Mouse (Mus musculus) midbrain, postnatal 0 days (tissue): ENCODE results near the gene Nat8. TPM values are rescaled to one million over a fixed set of nuclear protein-coding genes. Genes with fewer than 3 reads are reported as not detected.

Source experiments
- ATAC-seq: fragments of 200-750 bp; cut with Nextera tagmentation; 2 replicates; pipeline ENCODE4 v1.8.0; 2017; ENCODE audit warnings: moderate number of reproducible peaks, mild to moderate bottlenecking, moderate TSS enrichment, moderate library complexity; ENCODE audit not compliant: low FRiP score
- DNase-seq: peaks from one replicate; pipeline ENCODE4 v3.0.0-alpha.2; 2015; ENCODE audit warnings: low spot score
- H3K27ac ChIP-seq: fragments of 300-500 bp; sonication (generic); 2 replicates; pipeline ENCODE4 v1.5.1; 2014; ENCODE audit warnings: low read depth, mild to moderate bottlenecking, low read length, mixed read lengths
- H3K27me3 ChIP-seq: fragments of 300-500 bp; sonication (generic); 2 replicates; pipeline ENCODE4 v1.6.1; 2014; ENCODE audit warnings: low read length, control low read depth, mixed read lengths; ENCODE audit not compliant: insufficient read depth
- H3K36me3 ChIP-seq: fragments of 300-500 bp; sonication (generic); 2 replicates; pipeline ENCODE4 v1.6.1; 2014; ENCODE audit warnings: low read length, control low read depth, mixed read lengths; ENCODE audit not compliant: insufficient read depth
- H3K4me1 ChIP-seq: fragments of 300-500 bp; sonication (generic); 2 replicates; pipeline ENCODE4 v1.6.1; 2014; ENCODE audit warnings: mild to moderate bottlenecking, control low read depth, antibody characterized with exemption, low read length, mixed read lengths; ENCODE audit not compliant: insufficient read depth
- H3K4me2 ChIP-seq: fragments of 300-500 bp; sonication (generic); 2 replicates; pipeline ENCODE4 v1.6.1; 2014; ENCODE audit warnings: low read depth, mild to moderate bottlenecking, low read length, mixed read lengths; ENCODE audit not compliant: poor library complexity, severe bottlenecking
- H3K4me3 ChIP-seq: fragments of 300-500 bp; sonication (generic); 2 replicates; pipeline ENCODE4 v1.5.1; 2014; ENCODE audit warnings: low read depth, mild to moderate bottlenecking, low read length, moderate library complexity
- H3K9ac ChIP-seq: fragments of 300-500 bp; sonication (generic); replicated peaks from 2 replicates; pipeline ENCODE4 v1.6.1; 2014; ENCODE audit warnings: mild to moderate bottlenecking, low read length, moderate library complexity, mixed read lengths; ENCODE audit not compliant: poor library complexity, severe bottlenecking
- H3K9me3 ChIP-seq: fragments of 300-500 bp; sonication (generic); 2 replicates; pipeline ENCODE4 v1.6.1; 2016; ENCODE audit warnings: low read length, control low read depth
- CTCF ChIP-seq: IDR thresholded peaks from 2 replicates; pipeline ENCODE4 v1.5.1; 2016; ENCODE audit warnings: antibody characterized with exemption, mild to moderate bottlenecking
- WGBS: fragments of 180-500 bp; shearing (Covaris S2); extraction: QIAGEN DNeasy Blood & Tissue Kit; methylation state at CpG from one replicate; pipeline ENCODE4 v1.1.7; 2014; 5-methylcytosine and 5-hydroxymethylcytosine counted together
- polyA plus RNA-seq: library from polyadenylated mRNA; unstranded; fragments of >200 nt; fragmentation: Nextera tagmentation; extraction: Ambion mirVana; gene quantifications from 2 replicates; pipeline ENCODE4 v1.2.1, GENCODE M21; 2015
- total RNA-seq: library from RNA; depleted of rRNA; stranded (reverse); fragments of >200 nt; gene quantifications from 2 replicates; pipeline ENCODE4 v1.2.3, GENCODE M21; 2014

Gene Nat8
- total and polyA plus RNA-seq, 2 experiments from 2014 or later, result 0.49 to 0.91 TPM

GRCm38 (mm10) chr6:85829462-85829861, 2.4 kb downstream of the Nat8 start:
- Histone ChIP-seq H3K36me3 (no peaks in the 10 kb centered on the region), H3K27me3 (no peaks in the 10 kb centered on the region), H3K4me3 (no peak overlapping the region), H3K27ac (no peak overlapping the region), H3K9ac (no peak overlapping the region), H3K9me3 (no peaks in the 10 kb centered on the region), H3K4me1 (no peaks in the 10 kb centered on the region), H3K4me2 (no peak overlapping the region)
- ATAC-seq (no peak), DNase-seq (no peak)
- TF ChIP-seq CTCF, result no peak
- WGBS, result 60% methylated on average over 1 of the region's 1 CpGs

GRCm38 (mm10) chr6:85825886-85826285, 6.0 kb downstream of the Nat8 start:
- H3K4me1 ChIP-seq, result no peaks in the 10 kb centered on the region
- no peak for DNase-seq
- no peak overlapping the region for H3K27ac ChIP-seq
- no peak overlapping the region for H3K9ac ChIP-seq
- no peaks in the 10 kb centered on the region for H3K27me3 ChIP-seq
- TF ChIP-seq CTCF, result no peak
- H3K36me3 ChIP-seq, result no peaks in the 10 kb centered on the region
- 91% methylated on average over 2 of the region's 2 CpGs for WGBS
- no peak for ATAC-seq
- H3K9me3 ChIP-seq, result no peaks in the 10 kb centered on the region
- no peak overlapping the region for H3K4me3 ChIP-seq
- no peak overlapping the region for H3K4me2 ChIP-seq

DNA sequence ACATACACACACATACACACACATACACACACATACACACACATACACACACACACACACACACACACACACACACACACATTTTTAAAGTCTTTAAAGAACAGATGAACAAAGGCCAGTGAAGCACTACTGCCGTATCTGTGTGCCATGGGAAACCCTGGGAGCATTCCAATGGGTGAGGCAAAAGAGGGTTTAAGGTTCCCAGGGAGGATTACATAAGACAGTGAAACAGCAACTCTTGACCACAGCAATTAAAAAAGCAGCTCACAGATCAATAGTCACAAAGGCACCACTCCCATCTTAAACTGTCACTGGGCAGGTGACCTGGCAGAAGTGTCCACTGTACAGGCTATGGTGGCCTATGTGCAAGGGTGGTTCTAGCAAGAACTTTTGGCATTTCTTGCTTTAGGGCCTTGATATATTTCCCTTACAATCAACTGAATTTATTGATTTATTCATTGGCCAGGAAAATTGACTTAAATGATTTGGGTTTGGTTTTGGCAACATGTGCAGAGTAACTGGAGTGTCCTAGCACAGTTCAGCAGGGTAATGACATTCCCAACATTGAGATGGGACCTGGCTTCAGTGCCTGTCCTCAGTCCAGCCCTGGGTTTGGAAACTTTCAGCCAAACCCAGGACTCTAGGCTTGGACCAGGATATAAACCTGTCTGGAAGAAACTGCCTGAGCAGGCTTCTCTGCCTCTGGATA, 8.3 kb downstream of the Nat8 start:
- 82% methylated on average over 1 of the region's 1 CpGs for WGBS
- Histone ChIP-seq H3K9ac (no peak overlapping the region), H3K9me3 (no peaks in the 10 kb centered on the region), H3K4me3 (no peak overlapping the region), H3K27ac (no peak overlapping the region), H3K36me3 (no peaks in the 10 kb centered on the region), H3K27me3 (no peaks in the 10 kb centered on the region), H3K4me1 (no peaks in the 10 kb centered on the region), H3K4me2 (no peak overlapping the region)
- no peak for TF ChIP-seq CTCF
- ATAC-seq, result no peak
- no peak for DNase-seq

GRCm38 (mm10) chr6:85822286-85822685, 9.6 kb downstream of the Nat8 start:
- DNase-seq, result no peak
- H3K4me1 ChIP-seq, result no peaks in the 10 kb centered on the region
- WGBS, result 85% methylated on average over 4 of the region's 4 CpGs
- H3K4me2 ChIP-seq, result no peak overlapping the region
- H3K4me3 ChIP-seq, result no peak overlapping the region
- no peaks in the 10 kb centered on the region for H3K36me3 ChIP-seq
- H3K27me3 ChIP-seq, result no peaks in the 10 kb centered on the region
- no peak for TF ChIP-seq CTCF
- no peak for ATAC-seq
- H3K9me3 ChIP-seq, result no peaks in the 10 kb centered on the region
- H3K9ac ChIP-seq, result no peak overlapping the region
- no peak overlapping the region for H3K27ac ChIP-seq

DNA sequence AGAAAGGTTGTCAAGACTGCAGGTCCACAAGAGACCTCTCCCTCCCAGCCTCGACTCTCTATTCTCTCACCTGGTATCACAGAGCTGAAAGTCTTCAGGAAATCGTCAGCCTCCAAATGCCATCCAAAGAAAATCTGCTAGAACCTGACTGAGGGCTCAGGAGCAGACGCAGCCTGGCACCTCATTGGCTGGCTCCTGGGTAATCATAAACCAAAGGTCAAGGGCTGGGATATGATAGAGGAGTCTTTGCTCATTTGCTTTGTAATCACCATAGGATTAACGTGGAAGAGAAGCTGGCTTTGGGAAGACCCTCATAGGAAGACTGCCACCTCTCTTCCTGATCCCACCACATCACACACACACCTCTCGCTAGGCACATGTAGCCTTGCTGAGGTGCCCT, 11.0 kb downstream of the Nat8 start, which contains the start of the genes Nat8f6 and Nat8f5:
Gene Nat8f6 (minus strand): TSS at position 118 of the 400 bp plus-strand sequence.
Gene Nat8f5 (minus strand): TSS at position 136 of the 400 bp plus-strand sequence.
- WGBS, result 88% methylated on average over 5 of the region's 5 CpGs
- DNase-seq (no peak), ATAC-seq (no peak)
- no peak within 1 kb of the TSS for H3K9ac ChIP-seq
- H3K27ac ChIP-seq, result no peak within 1 kb of the TSS
- H3K4me2 ChIP-seq, result no peak within 1 kb of the TSS
- H3K4me1 ChIP-seq, result no peaks in the 10 kb centered on the region
- H3K4me3 ChIP-seq, result no peak within 1 kb of the TSS
- no peaks in the 10 kb centered on the region for H3K36me3 ChIP-seq
- no peak for TF ChIP-seq CTCF
- no peaks in the 10 kb centered on the region for H3K27me3 ChIP-seq
- H3K9me3 ChIP-seq, result no peaks in the 10 kb centered on the region

GRCm38 (mm10) chr6:85818338-85818737, 13.5 kb downstream of the Nat8 start:
- TF ChIP-seq CTCF, result no peak
- 19% methylated on average over 1 of the region's 1 CpGs for WGBS
- DNase-seq, result no peak

More at GRCm38 (mm10) chr6:85818338-85818737, 13.5 kb downstream of the Nat8 start:
- H3K4me2 ChIP-seq, result no peak overlapping the region
- no peak overlapping the region for H3K9ac ChIP-seq
- no peak overlapping the region for H3K4me3 ChIP-seq
- no peaks in the 10 kb centered on the region for H3K9me3 ChIP-seq
- no peak for ATAC-seq
- no peaks in the 10 kb centered on the region for H3K27me3 ChIP-seq
- no peaks in the 10 kb centered on the region for H3K4me1 ChIP-seq
- no peaks in the 10 kb centered on the region for H3K36me3 ChIP-seq
- H3K27ac ChIP-seq, result no peak overlapping the region
